Comparison of ENCODE assay signal across 13 mouse cellular contexts in the genomic region with DNA sequence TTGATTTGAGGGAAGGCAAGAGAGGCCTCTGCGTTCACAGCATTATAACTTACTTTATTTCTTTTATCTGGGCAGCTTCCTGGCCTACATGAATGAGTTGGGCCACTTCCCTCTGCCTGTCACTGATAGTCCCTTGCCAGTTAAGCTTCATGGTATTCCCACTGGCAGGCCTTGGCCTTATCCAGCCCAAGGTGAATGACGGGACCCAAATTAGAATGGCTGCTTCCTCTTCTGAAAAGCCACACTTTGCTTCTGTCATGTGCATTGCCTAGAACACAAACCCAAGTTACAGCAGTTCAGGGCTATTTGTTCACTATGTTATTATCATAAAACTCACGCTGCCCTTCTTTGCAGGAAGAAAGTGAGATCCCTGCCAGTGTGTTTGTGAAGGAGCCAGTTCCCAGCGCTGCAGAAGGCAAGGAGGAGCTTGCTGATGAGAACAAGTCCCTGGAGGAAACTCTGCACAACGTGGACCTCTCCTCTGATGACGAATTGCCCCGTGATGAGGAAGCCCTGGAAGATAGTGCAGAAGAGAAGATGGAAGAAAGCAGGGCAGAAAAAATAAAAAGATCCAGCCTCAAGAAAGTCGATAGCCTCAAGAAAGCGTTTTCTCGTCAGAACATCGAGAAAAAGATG. TPM values are rescaled to one million over a fixed set of nuclear protein-coding genes. Genes with fewer than 3 reads are reported as not detected.
DNase-seq lines count a peak whose midpoint lies in the region; ATAC-seq and TF ChIP-seq lines count a peak whose summit lies in the region.
"Had no signal": no experiment of that assay in that cellular context is flagged by ENCODE, and none has a peak within 500 bp of the region (broad histone marks: within the 10 kb centered on the region; RNA-seq: fewer than 3 reads in every experiment).

No protein-coding gene starts in this region.

- ATAC-seq in liver, postnatal 0 days = peak; percentile 51
- no peak for ATAC-seq in forebrain, embryonic 12.5 days (ENCODE audit: low FRiP score)

- peaks cover 17% of the 10 kb centered on the region for H3K36me3 ChIP-seq in heart, embryonic 10.5 days
- H3K36me3 ChIP-seq in liver, postnatal 0 days (replicated peaks; ENCODE audit: insufficient read depth, low read length) = 0 out of 2 replicates have a peak, but pooled peaks cover 2% of the 10 kb centered on the region
- H3K36me3 ChIP-seq in forebrain, embryonic 12.5 days (replicated peaks) = no peaks in the 10 kb centered on the region
- H3K36me3 ChIP-seq: G1E; limb, embryonic 15.5 days had no signal

- H3K4me2 ChIP-seq in liver, postnatal 0 days (ENCODE audit: low read depth, low read length) = no peak overlapping the region
- H3K4me2 ChIP-seq in forebrain, embryonic 12.5 days = no peak overlapping the region
- H3K4me2 ChIP-seq: limb, embryonic 15.5 days had no signal

- TF ChIP-seq CTCF in liver, postnatal 0 days (IDR thresholded peaks at IDR 0.05; ENCODE audit: low read depth) = no peak

- 63% methylated on average over 11 of the region's 11 CpGs for WGBS in heart, embryonic 10.5 days
- WGBS in liver, postnatal 0 days (ENCODE audit: insufficient replicate concordance) = 51% methylated on average over 11 of the region's 11 CpGs
- WGBS in forebrain, embryonic 12.5 days = 86% methylated on average over 11 of the region's 11 CpGs

- H3K27ac ChIP-seq in heart, embryonic 10.5 days = no peak overlapping the region
- 0 out of 2 replicates have a peak overlapping the region, but pooled peaks have one; percentile 18 for H3K27ac ChIP-seq in liver, postnatal 0 days (ENCODE audit: low read depth)
- H3K27ac ChIP-seq in forebrain, embryonic 12.5 days = no peak overlapping the region
- H3K27ac ChIP-seq: limb, embryonic 15.5 days had no signal

- H3K4me3 ChIP-seq in heart, embryonic 10.5 days = no peak overlapping the region
- no peak overlapping the region for H3K4me3 ChIP-seq in liver, postnatal 0 days (ENCODE audit: low read depth, low read length)
- H3K4me3 ChIP-seq in forebrain, embryonic 12.5 days (replicated peaks) = no peak overlapping the region
- H3K4me3 ChIP-seq: limb, embryonic 15.5 days had no signal

- H3K9ac ChIP-seq in liver, postnatal 0 days (replicated peaks) = no peak overlapping the region
- no peak overlapping the region for H3K9ac ChIP-seq in forebrain, embryonic 12.5 days
- H3K9ac ChIP-seq: limb, embryonic 15.5 days had no signal

- peak; percentile 60 for TF ChIP-seq EP300 in liver, postnatal 0 days (IDR thresholded peaks at IDR 0.05; ENCODE audit: low read depth)

- no peaks in the 10 kb centered on the region for H3K9me3 ChIP-seq in heart, embryonic 10.5 days
- no peaks in the 10 kb centered on the region for H3K9me3 ChIP-seq in liver, postnatal 0 days (ENCODE audit: low read length)
- H3K9me3 ChIP-seq in forebrain, embryonic 12.5 days = no peaks in the 10 kb centered on the region
- H3K9me3 ChIP-seq: G1E; limb, embryonic 15.5 days had no signal

- no peaks in the 10 kb centered on the region for H3K27me3 ChIP-seq in heart, embryonic 10.5 days (ENCODE audit: insufficient read depth, poor library complexity, severe bottlenecking)
- H3K27me3 ChIP-seq in liver, postnatal 0 days (ENCODE audit: insufficient read depth, low read length) = no peaks in the 10 kb centered on the region
- H3K27me3 ChIP-seq in forebrain, embryonic 12.5 days = no peaks in the 10 kb centered on the region
- H3K27me3 ChIP-seq: limb, embryonic 15.5 days had no signal

- H3K4me1 ChIP-seq in heart, embryonic 10.5 days = no peaks in the 10 kb centered on the region
- H3K4me1 ChIP-seq in liver, postnatal 0 days (ENCODE audit: insufficient read depth) = no peaks in the 10 kb centered on the region
- H3K4me1 ChIP-seq in forebrain, embryonic 12.5 days = no peaks in the 10 kb centered on the region
- H3K4me1 ChIP-seq: limb, embryonic 15.5 days had no signal

- peak; percentile 56 to 61 for DNase-seq in heart, adult 18-20 months
- no peak for DNase-seq in heart, embryonic 10.5 days (ENCODE audit: low spot score)
- DNase-seq in heart, adult 8-10 months (ENCODE audit: low spot score) = peak; percentile 44
- peak; percentile 14 for DNase-seq in heart, postnatal 25 days (ENCODE audit: low spot score)
- no peak for DNase-seq in liver, postnatal 0 days
- DNase-seq in left cerebral cortex, postnatal 36 days (ENCODE audit: low spot score in 2 of 2) = no peak
- DNase-seq in thymus, postnatal 0 days (ENCODE audit: low spot score) = no peak
- DNase-seq: cerebellum, adult 2 months; embryo, embryonic 11 days; right cerebral cortex, adult 18-20 months had no signal

- intact Hi-C loops in heart, postnatal 25 days (cut with DNase I) = no loop called here
- intact Hi-C loops in left cerebral cortex, postnatal 36 days (cut with DNase I) = no loop called here

RNA-seq across cellular contexts. Expression of a gene that starts 11.5 kb away (rescaled TPM):
- 100 to 1,000 TPM; 107 to 112 TPM for total RNA-seq in heart, adult 18-20 months (2021)
- 53.5 and 88.3 TPM in 2 replicates for polyA plus RNA-seq in heart, embryonic 10.5 days (2016; fragmentation: Nextera tagmentation; extraction: Ambion mirVana)
- total RNA-seq in heart, adult 8-10 months (2022) = 100 to 1,000 TPM; 108 to 136 (median 118) TPM
- total RNA-seq in heart, postnatal 25 days (2021) = 100 to 1,000 TPM; 151 to 153 TPM
- 24.7 and 28.0 TPM in 2 replicates for polyA plus RNA-seq in liver, postnatal 0 days (2015; fragmentation: Nextera tagmentation; extraction: Ambion mirVana)
- 1 to 10 TPM; 8.6 TPM for total RNA-seq in left cerebral cortex, postnatal 36 days (2021)
- 8.2 and 10.6 TPM in 2 replicates for polyA plus RNA-seq in thymus, postnatal 0 days (2015; fragmentation: Nextera tagmentation; extraction: Ambion mirVana)
- polyA plus RNA-seq in forebrain, embryonic 12.5 days (2016; fragmentation: Nextera tagmentation; extraction: Ambion mirVana) = 2.0 and 2.7 TPM in 2 replicates
- polyA plus RNA-seq: G1E had no signal

Comparison
In these comparisons a context has a peak if more than half of its experiments do, and no peak if none do; other contexts are left out.
1. DNase-seq: peak in heart, adult 18-20 months (2 of 2), heart, adult 8-10 months (single experiment) and heart, postnatal 25 days (single experiment); none in heart, embryonic 10.5 days (single experiment), liver, postnatal 0 days (single experiment), left cerebral cortex, postnatal 36 days (0 of 2) and thymus, postnatal 0 days (single experiment).
2. RNA of a gene that starts 11.5 kb away (total RNA-seq): 151 to 153 TPM in heart, postnatal 25 days, 108 to 136 TPM in heart, adult 8-10 months and 107 to 112 TPM in heart, adult 18-20 months; 8.6 TPM in left cerebral cortex, postnatal 36 days; every median in the first group is over 10 times any median in the second.